Mouse (Mus musculus): ENCODE measurements around the gene Ptms. TPM values are rescaled to one million over a fixed set of nuclear protein-coding genes. Genes with fewer than 3 reads are reported as not detected.

The Ptms gene
- polyA plus RNA-seq, 1 experiment, result 1,236 TPM

- no peaks in the 10 kb centered on the region for H3K4me1 ChIP-seq (ENCODE audit: control insufficient read depth, insufficient read depth, insufficient read length, low read length)
- H3K27ac ChIP-seq (replicated peaks; ENCODE audit: low read depth, low read length), result no peak overlapping the region
- no peak overlapping the region for H3K4me3 ChIP-seq (ENCODE audit: insufficient read depth, low read depth, low read length)
Observed at GRCm38 (mm10) chr6:124874348-124874747, 45.6 kb downstream of the Ptms start.

DNA sequence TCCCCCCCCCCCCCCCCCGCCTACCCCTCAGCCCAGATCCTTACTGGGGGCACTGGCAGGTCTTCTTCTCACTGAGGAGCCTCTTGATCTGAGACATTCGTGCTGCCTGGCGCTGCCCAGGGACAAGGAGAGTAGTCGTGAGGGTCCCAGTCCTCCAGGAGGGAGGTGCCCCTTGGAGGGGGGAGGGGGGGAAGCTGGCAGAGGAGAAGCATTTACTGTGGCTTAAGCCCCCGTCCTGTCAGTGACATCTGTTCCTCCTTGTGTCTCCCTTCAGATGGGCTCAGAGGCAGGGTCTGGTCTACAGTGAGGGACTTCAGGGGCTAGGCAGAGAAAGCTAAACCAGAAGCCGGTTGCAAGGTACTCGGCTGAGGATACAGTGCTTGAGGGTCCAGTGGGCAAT is 53.3 kb downstream of the Ptms start:
- Histone ChIP-seq H3K4me3 (ENCODE audit: insufficient read depth, low read depth, low read length) (no peak overlapping the region), H3K27ac (replicated peaks; ENCODE audit: low read depth, low read length) (no peak overlapping the region), H3K4me1 (ENCODE audit: control insufficient read depth, insufficient read depth, insufficient read length, low read length) (no peaks in the 10 kb centered on the region)

GRCm38 (mm10) chr6:124865766-124866362 is 54.0 kb downstream of the Ptms start:
- Histone ChIP-seq H3K4me3 (ENCODE audit: insufficient read depth, low read depth, low read length) (no peak overlapping the region), H3K4me1 (ENCODE audit: control insufficient read depth, insufficient read depth, insufficient read length, low read length) (no peaks in the 10 kb centered on the region), H3K27ac (replicated peaks; ENCODE audit: low read depth, low read length) (no peak overlapping the region)

Other genes with a start within 250 kb of the Ptms start
- 78.3 and 102 TPM in 2 replicates for gene Emg1, start 207.9 kb downstream of the Ptms start, polyA plus RNA-seq (2012; ENCODE audit: insufficient read depth, insufficient read length, missing spikeins)
- gene Phb2, start 207.8 kb downstream of the Ptms start, polyA plus RNA-seq (2012; ENCODE audit: insufficient read depth, insufficient read length, missing spikeins), result 284 and 381 TPM in 2 replicates
- 13.5 and 14.1 TPM in 2 replicates for gene Ptpn6, start 181.4 kb downstream of the Ptms start, polyA plus RNA-seq (2012; ENCODE audit: insufficient read depth, insufficient read length, missing spikeins)
- gene Grcc10, start 178.7 kb downstream of the Ptms start, polyA plus RNA-seq (2012; ENCODE audit: insufficient read depth, insufficient read length, missing spikeins), result 301 and 355 TPM in 2 replicates
- gene Gm45234, start 164.1 kb downstream of the Ptms start, polyA plus RNA-seq (2012; ENCODE audit: insufficient read depth, insufficient read length, missing spikeins), result not detected in 2 replicates
- gene Atn1, start 163.6 kb downstream of the Ptms start, polyA plus RNA-seq (2012; ENCODE audit: insufficient read depth, insufficient read length, missing spikeins), result 31.7 and 35.7 TPM in 2 replicates
- 0.63 TPM in 1 of 2 replicates, not detected in the other for gene Eno2, start 150.4 kb downstream of the Ptms start, polyA plus RNA-seq (2012; ENCODE audit: insufficient read depth, insufficient read length, missing spikeins)
- not detected in 2 replicates for gene Lrrc23, start 140.4 kb downstream of the Ptms start, polyA plus RNA-seq (2012; ENCODE audit: insufficient read depth, insufficient read length, missing spikeins)
- gene Spsb2, start 111.4 kb downstream of the Ptms start, polyA plus RNA-seq (2012; ENCODE audit: insufficient read depth, insufficient read length, missing spikeins), result 5.1 and 7.3 TPM in 2 replicates
- gene Tpi1, start 105.8 kb downstream of the Ptms start, polyA plus RNA-seq (2012; ENCODE audit: insufficient read depth, insufficient read length, missing spikeins), result 519 and 573 TPM in 2 replicates
- gene Usp5, start 90.6 kb downstream of the Ptms start, polyA plus RNA-seq (2012; ENCODE audit: insufficient read depth, insufficient read length, missing spikeins), result 35.8 and 39.4 TPM in 2 replicates
- gene Cdca3, start 90.6 kb downstream of the Ptms start, polyA plus RNA-seq (2012; ENCODE audit: insufficient read depth, insufficient read length, missing spikeins), result 2.4 TPM in 1 of 2 replicates, not detected in the other
- not detected in 2 replicates for gene Gnb3, start 79.8 kb downstream of the Ptms start, polyA plus RNA-seq (2012; ENCODE audit: insufficient read depth, insufficient read length, missing spikeins)
- gene P3h3, start 62.4 kb downstream of the Ptms start, polyA plus RNA-seq (2012; ENCODE audit: insufficient read depth, insufficient read length, missing spikeins), result 2.7 and 3.8 TPM in 2 replicates
- gene Gpr162, start 56.1 kb downstream of the Ptms start, polyA plus RNA-seq (2012; ENCODE audit: insufficient read depth, insufficient read length, missing spikeins), result 0.88 TPM in 1 of 2 replicates, not detected in the other
- not detected in 2 replicates for gene Cd4, start 31.9 kb downstream of the Ptms start, polyA plus RNA-seq (2012; ENCODE audit: insufficient read depth, insufficient read length, missing spikeins)
- 12.2 and 15.1 TPM in 2 replicates for gene Lag3, start 8.4 kb downstream of the Ptms start, polyA plus RNA-seq (2012; ENCODE audit: insufficient read depth, insufficient read length, missing spikeins)
- 238 and 301 TPM in 2 replicates for gene Mlf2, start 11.3 kb upstream of the Ptms start, polyA plus RNA-seq (2012; ENCODE audit: insufficient read depth, insufficient read length, missing spikeins)
- 74.8 and 85.4 TPM in 2 replicates for gene Cops7a, start 45.4 kb upstream of the Ptms start, polyA plus RNA-seq (2012; ENCODE audit: insufficient read depth, insufficient read length, missing spikeins)
- 0.54 TPM in 1 of 2 replicates, not detected in the other for gene Pianp, start 76.6 kb upstream of the Ptms start, polyA plus RNA-seq (2012; ENCODE audit: insufficient read depth, insufficient read length, missing spikeins)
- gene Zfp384, start 89.0 kb upstream of the Ptms start, polyA plus RNA-seq (2012; ENCODE audit: insufficient read depth, insufficient read length, missing spikeins), result 19.9 and 25.6 TPM in 2 replicates
- gene Ing4, start 119.7 kb upstream of the Ptms start, polyA plus RNA-seq (2012; ENCODE audit: insufficient read depth, insufficient read length, missing spikeins), result 32.1 and 34.0 TPM in 2 replicates
- gene Acrbp, start 129.6 kb upstream of the Ptms start, polyA plus RNA-seq (2012; ENCODE audit: insufficient read depth, insufficient read length, missing spikeins), result 5.1 and 5.5 TPM in 2 replicates
- not detected in 2 replicates for gene Lpar5, start 147.8 kb upstream of the Ptms start, polyA plus RNA-seq (2012; ENCODE audit: insufficient read depth, insufficient read length, missing spikeins)
- 73.3 and 90.8 TPM in 2 replicates for gene Chd4, start 175.9 kb upstream of the Ptms start, polyA plus RNA-seq (2012; ENCODE audit: insufficient read depth, insufficient read length, missing spikeins)
- gene Nop2, start 211.8 kb upstream of the Ptms start, polyA plus RNA-seq (2012; ENCODE audit: insufficient read depth, insufficient read length, missing spikeins), result 10.0 and 16.0 TPM in 2 replicates
- gene Iffo1, start 225.1 kb upstream of the Ptms start, polyA plus RNA-seq (2012; ENCODE audit: insufficient read depth, insufficient read length, missing spikeins), result 2.9 and 3.2 TPM in 2 replicates
- 1,014 and 1,139 TPM in 2 replicates for gene Gapdh, start 246.4 kb upstream of the Ptms start, polyA plus RNA-seq (2012; ENCODE audit: insufficient read depth, insufficient read length, missing spikeins)